Mouse (Mus musculus): ENCODE data around the gene L3mbtl3.

The L3mbtl3 gene

DNA sequence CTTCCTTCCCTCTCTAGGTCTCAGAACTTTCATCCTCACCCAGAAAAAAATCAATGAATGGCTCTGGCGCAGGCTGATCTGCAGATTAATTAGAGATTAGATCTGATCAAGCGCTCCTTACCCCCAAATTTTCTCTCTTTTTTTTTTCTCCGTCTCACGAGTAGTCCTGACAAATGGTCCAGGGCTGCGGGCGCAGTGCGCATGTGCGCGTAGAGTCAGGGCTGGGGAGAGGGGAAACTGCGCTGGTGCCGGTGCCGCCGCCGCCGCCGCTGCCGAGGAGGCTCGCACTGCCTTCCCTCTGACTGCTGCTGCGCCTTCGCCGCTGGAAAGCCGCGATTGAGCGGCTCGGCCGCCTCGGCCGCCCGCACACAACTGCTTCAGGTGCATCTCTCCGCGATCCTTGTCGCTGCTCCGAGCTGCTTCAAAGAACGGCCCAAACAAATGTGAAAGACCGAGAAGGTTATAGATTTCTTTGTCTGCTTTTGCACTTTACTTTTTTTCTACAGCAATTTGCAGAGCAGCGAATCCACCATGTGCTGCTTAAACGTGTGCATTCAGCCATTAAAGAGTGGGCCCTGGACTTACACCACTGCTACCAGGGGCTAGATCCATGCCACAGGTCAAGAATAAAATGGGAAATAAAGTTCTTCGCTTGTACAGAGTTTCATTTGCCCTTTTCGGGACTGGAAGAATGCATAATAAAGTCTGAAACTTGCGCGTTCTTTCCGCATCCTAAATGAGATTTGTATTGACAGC lies at the start of gene L3mbtl3:
L3mbtl3 (minus strand) TSS at position 182 of the 756 bp plus-strand sequence.
- DNase-seq (ENCODE audit: low read depth, low spot score), result peak; percentile 67

DNA sequence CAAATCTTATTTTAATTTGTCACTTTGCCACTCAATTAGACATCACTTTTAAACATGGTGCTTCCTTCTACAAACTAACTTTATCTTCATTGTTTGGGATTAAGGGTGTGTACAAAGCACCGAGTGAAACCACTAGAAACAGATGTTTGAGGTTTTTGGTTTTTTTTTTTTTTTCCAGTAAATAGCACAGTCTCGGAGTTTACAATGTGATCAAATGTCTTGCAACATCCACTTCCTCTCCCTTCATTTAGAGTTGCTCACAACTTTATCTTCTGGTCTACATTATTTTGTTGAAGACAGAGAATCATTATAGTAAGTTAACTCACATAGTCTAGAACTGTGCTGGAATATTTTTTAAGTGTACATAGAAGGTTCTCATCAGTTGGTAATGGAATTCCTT lies 45.4 kb upstream of the L3mbtl3 start:
- no peak for DNase-seq (ENCODE audit: low read depth, low spot score)

DNA sequence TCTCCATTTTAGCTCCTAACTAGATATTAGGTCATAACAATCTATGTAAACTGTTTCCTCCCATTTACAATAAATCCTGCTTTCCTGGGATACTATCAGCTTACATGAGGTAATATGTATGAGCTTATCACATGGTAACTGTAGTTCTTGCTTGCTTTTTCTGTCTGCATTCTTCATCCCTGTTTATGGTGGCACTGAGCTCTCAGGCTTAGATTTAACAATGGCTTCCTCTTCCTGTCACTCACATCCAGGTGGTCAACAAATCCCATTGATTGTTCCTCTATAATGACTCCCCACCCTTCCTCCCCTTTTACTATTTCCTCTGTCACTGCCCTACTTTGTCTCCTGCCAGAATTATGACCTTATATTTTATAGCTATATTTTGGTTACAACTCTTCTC lies 12.9 kb upstream of the L3mbtl3 start:
- no peak for DNase-seq (ENCODE audit: low read depth, low spot score)

DNA sequence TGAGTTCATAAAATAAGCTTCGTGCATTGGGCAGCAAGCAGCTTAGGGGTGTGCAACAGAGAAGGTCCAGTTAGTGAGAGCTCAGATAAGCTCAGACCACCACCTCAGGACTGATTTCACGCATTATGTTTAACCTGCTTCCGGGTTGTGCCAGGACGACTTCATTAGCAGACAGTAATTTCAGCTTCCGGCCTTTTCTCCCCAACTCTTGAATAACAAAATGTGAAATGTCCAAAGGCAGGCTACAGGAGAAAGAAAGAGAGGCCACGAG lies 1.5 kb upstream of the L3mbtl3 start:
- DNase-seq (ENCODE audit: low read depth, low spot score), result no peak

DNA sequence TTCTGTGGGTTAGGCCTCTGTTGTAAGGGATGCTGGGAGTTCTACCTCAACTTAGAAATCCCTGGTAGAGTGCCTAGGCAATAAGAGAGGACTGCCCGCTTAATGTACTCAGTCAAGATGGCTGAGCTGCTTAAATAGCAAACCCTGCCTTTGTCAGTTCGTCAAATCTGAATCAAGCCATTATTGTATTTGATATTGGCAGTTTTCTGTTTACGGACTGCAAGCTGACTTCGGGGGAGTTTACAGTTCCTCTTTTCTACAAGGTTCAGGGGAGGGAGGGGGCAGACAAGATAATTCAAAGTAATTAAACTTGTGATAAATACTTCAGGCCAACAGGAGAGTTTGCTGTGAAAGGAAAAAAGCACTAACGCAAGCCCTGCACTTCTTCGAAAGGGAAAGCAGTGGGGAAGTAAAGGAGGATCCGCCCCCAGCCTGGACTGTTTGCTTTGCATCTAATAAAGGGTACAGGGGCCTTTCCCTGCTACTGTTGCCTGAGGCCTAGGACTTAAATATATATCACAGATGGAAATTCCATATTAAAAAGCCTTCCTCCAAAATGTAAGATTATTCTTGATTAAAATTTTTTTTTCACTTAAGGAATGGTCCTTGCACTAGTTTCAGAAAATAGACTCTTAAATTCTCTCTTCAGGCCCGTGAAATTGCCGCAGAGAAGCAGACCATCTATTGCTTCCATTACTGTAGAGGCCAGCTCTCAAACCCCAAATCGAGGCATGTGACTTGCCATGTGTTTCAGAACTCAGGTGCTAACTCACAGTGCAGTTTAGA lies 968 bp upstream of the L3mbtl3 start:
- DNase-seq (ENCODE audit: low read depth, low spot score), result no peak

DNA sequence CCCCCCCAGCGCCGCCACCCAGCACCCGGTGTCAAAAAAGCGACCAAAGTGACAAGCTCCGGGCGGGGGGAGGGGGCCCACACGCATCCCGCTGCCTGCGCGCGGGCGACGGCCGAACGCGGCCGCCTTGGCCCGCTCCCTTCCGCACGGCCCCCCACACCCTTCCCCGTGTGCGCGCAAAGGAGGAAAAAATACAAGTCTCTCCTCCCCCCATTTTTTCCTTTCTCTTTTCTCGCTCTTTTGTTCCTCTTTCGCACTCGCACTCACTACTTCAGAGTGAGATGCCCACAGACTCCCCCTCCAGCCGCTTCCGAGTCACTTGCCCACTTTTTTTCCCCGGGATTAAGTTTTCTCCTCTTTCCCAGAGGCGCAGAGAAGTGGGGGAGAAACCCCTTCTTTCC lies 420 bp downstream of the L3mbtl3 start:
- DNase-seq (ENCODE audit: low read depth, low spot score), result no peak

DNA sequence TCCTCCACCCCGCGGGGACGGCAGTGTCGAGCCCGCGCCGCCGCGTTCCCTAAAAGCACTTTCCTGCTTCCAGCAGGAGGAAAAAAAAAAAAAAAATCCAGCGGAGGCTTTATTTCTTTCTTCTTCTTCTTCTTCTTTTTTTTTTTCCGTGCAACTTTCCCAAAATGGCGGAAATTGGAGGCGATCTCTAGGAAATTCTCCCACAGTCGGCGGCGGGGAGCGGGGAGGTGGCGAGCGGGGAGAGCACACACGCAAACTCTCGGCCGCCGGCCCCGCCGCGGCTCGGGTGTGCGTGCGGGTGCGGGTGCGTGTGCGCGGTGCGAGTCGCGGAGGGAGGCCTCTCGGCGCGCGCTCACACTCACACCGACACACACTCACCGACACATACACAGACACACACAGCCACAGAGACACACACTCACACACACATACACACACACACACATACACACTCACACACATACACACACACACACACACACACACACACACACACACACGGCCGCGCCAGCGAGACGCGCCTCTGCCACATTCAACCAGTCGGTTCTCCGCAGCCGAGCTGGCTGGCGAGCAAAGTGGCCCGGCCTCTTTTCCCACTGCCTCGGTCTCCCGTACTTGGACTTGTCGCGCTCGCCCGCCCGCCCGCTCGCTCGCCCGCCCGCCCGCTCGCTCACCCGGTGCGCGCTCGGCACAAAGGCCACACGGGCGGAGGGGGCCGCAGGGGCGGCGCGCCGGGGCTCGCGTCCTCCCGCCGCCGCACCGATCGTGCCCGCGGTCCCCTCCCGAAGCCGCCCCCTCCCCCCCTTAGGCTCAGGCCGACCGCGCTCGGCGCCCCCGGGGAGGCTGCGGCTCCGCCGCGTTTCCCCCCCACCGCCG lies 1.1 kb downstream of the L3mbtl3 start:
- DNase-seq (ENCODE audit: low read depth, low spot score), result peak; percentile 31

DNA sequence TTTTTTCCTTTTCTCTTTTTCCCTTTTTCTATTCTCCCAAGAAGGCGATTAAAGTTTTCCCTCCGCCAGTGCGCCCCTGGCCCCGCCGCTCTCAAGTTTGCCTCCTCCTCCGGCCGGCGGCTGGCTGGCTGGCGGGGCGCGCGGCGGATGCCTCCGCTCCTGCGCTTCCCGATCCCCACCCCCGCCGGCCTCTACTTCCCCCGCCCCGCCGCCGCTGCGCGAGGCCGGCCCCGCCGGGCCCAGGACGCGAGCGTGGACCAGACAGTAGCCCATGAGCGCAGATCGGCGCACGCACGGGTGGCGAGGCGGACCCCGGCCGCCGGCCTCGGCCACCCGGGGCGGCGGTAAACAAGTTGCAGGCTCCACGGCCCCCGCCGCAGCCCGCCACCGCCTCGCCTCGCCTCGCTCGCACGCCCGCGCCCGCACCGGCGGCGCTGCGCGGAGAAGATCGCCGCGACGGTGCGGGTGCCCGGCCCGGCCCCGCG lies 1.8 kb downstream of the L3mbtl3 start:
- DNase-seq (ENCODE audit: low read depth, low spot score), result no peak

DNA sequence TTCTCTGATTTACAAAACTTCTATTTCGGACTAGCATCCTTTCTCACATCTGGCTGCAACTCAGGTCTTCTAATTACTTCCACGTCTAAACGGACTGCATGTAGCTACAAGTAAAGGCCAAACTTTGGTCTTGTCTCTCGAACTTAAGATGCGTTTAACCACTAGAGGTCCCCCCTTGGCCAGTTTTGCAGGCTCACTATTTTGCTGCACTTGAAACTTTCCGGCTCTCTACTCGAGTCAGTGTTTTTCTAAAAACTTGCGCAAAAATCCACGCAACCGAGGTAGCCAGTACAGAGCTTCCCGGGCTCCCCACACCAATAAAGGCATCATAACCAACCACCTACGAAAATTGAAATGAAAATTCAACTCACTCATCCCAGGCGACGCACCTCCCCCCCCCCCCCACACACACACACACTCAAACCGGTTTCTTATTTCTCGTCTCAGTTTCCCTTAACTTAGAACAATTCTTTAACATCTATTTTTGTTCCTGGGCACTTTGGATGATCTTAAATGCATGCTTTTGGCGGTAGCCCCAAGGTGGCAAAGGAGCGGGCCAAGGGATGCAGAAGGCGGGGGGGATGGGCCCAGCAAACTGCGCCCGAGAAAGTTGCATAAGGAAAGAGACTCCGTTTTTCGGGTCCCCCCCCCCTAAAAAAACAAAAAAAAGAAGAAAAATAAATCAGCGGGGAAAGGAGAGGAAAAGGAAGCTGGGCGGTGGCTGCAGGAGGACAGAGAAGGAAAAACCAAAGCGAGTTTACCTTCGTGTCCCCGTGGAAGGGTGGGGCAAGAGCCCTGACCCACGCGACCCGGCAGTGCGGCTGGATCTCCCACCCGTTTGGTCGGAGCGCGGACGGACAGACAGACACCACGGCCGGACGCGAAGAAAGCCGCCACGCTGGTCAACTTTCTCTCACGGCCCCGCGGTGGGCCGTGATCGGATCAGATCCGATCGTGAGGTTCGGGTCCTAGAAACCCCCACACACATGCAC lies 2.5 kb downstream of the L3mbtl3 start:
- peak; percentile 46 for DNase-seq (ENCODE audit: low read depth, low spot score)

DNA sequence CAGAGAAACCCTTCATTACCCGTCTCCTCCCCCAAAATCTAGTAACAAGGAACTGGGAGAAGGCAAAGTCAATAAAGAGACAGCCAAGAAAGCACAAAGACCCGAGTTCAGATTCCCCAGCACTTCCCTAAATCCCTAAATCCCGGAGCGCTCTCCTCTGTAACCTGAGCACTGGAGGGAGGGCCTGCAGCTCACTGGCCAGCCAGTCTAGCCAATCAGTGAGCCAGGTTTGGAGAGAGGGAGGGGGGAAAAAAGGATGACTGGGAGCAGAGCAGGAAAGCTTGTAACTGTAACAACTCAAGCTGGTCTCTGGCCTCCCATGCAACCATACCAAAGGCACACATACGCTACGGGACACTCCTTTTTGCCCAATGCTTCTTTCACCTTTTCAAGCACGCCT lies 4.4 kb downstream of the L3mbtl3 start:
- DNase-seq (ENCODE audit: low read depth, low spot score), result no peak

DNA sequence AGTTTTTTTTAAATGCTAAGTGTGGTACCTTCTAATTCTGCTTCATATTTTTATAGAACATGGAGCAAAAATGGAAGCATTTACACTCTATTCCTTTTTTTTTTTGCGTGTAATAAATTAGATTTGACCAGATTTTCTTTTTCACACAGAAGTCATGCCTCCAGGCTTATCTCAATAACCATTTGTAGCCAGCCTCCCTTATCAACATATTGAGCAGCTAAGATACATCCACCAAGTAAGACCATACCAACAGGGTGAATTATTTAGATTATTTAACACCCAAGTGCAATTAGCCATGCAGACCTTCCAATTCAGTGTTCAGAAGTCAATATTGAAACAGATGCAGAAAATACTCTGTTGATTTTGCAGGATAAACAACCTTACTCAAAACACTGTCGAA lies 10.8 kb downstream of the L3mbtl3 start:
- no peak for DNase-seq (ENCODE audit: low read depth, low spot score)

DNA sequence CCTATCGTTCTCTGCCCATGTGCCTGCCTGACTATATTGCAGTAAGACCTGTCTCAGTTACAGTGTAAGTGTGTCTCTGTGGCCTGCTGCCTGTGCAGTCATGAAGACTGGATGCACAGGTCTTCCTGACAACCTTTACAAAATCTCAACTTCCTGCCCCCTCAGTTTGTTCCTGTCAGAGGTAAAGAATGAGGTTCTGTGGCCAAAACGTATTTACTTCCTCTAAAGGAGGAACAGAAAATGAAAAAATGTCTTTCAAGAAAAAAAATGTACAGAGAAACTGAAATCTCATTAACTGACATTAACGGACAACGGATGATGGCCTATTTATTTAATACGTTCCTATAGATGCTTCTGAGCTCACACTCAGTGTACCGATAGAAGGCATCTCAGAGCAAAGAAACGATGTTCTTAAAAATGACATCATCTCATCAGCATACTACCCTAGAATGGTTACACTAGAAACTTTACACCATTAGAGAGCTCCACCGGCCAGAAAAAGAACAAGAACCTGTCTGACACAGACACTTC lies 11.4 kb downstream of the L3mbtl3 start:
- no peak for DNase-seq (ENCODE audit: low read depth, low spot score)

DNA sequence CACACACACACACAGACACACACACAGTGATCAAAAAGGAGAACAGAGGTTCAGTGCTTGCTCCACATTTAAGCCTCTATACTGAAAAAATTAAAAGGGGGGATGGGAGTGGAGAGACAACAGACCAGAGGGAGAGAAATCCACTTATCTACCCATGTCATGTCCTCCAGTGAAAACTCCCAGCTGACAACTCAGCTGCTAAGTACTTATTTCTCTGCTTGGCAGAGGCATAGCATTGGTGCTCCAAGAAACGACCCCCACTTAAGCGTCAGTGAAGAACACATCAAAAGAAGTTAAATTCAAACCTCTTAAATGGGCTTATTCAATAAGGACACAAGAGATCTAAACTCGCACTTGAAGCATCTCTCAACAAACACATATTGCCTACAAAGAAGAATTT lies 12.2 kb downstream of the L3mbtl3 start:
- DNase-seq (ENCODE audit: low read depth, low spot score), result no peak

DNA sequence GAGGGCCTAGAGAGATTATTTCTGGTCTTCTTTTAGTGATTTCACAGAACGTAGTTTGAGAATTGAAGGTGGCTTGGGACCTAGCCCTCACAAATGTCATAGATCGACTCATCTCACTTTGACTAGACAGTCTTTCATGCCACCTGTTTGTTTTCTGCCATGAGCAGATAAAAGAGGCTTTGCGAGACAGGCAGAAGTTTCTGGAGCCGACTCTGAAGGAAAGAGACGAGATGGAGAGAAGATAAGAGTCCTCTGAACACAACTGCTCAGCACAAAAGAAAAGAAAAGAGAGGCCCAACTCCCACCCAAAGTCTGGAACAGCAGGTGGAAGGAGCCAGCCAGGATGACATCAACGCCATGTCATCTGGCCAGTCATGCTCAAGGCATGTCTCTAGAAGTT lies 17.0 kb downstream of the L3mbtl3 start:
- DNase-seq (ENCODE audit: low read depth, low spot score), result no peak

DNA sequence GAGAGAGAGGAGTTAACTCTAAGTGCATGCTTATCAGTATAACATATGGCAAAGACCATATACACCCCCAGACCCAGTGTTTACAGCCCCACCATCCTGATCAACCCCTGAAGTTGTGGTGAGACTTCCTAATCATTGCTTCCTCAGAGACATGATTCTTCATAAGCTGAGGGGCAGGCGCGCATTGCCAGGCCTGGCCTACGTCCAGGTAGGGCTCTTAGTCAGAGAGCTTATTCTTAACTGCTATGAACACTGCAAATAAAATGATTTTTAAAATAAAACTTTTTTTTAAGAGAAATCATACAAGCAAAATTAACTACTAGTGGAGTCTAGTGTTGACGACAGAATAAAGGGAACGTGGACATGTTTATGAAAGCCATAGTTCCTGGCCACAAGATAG lies 17.5 kb downstream of the L3mbtl3 start:
- no peak for DNase-seq (ENCODE audit: low read depth, low spot score)

DNA sequence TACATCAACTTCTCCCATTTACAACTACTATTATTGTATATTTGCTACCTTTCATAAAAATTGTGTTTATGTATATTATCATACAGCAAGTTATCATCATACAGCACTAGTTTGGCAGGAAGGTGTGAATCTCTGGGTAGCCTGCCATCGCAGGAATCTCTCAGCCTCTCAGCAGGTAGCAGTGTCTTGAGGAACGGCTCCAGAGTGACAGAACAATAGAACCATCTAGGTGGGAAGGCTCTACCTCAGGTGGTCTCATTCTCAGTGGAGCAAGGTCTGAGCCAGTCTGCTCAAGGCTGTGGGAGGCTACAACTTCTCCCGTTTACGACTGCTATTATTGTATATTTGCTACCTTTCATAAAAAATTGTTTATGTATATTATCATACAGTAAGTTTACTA lies 22.0 kb downstream of the L3mbtl3 start:
- no peak for DNase-seq (ENCODE audit: low read depth, low spot score)

DNA sequence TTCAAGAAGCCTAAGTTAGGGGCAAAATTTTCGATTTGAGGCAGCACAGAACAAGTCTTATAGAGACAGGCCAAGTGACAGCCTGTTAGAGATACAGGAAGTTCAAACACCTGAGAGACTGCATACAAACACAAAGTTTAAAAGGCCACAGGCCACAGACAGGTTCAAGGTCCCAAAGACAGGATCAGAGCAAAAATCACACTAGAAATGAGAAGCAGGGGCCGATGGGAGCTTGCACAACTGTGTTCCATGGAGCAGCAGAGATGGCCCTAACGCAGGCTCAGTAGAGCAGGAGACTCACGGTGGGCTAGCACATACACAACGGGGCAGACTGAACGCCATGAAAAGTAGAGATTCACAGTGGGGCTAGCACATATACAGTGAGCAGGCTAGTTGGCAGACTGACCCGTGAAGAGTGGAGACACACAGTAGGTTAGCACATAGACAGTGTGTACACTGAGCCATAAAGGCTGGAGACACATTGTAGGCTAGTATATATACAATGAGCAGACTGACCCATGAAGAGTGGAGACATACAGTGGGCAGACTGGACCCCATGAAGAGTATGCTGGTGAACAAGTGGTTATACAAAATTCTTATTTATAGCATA lies 24.5 kb downstream of the L3mbtl3 start:
- DNase-seq (ENCODE audit: low read depth, low spot score), result no peak

DNA sequence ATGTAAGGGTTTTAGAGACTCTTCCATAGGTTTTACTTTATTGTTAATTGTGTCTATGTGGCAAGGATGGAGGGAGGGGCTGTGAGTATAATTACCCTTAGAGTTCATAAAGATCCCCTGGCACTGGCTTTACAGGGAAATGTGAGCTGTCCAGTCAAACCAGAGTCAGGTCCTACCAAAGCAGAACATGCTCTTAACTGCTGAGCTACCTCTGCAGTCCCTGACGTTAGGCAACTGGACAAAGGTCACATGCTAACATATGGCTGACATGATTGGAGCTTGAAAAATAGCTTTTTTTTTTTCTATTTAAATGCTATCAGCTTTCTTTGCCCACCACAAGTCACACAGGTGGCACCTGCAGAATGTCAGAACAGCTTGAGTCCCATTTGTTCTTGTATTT lies 25.6 kb downstream of the L3mbtl3 start:
- no peak for DNase-seq (ENCODE audit: low read depth, low spot score)

DNA sequence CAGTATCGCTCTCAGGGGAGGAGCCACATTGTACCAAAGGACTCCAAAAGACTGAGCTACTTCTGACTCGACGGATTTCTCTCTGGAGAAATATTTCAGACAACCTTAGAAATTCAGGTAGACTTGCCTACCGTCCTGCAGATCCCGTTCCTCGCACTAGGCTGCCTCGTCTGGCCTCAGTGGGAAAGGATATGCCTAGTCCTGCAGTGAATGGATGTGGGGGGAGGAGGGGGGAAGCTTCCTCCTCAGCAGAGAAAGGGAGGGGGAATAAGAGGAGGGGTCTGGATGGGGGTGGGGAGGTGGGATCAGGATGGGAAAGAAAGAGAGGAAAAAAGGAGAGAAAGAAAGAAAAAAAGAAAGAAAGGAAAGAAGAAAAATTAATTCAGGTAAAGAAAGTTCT lies 28.2 kb downstream of the L3mbtl3 start:
- no peak for DNase-seq (ENCODE audit: low read depth, low spot score)

DNA sequence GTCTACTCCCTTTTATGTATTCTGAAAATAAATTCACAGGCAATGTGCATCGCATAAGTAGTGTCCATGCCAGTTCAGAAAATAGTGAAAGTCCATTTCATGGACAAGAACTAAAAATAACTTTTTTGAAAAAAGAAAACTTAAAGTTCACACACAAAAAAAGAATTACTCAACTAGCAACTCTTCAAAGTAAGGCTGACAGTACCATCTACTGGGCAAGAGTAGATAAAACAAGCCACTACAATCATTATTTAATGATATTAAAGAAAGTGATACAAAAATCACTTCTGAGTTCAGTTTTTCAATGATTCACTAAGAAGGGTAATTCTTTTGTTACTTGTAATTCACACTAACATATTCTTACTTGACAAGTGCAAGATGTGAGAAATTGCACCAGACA lies 29.9 kb downstream of the L3mbtl3 start:
- no peak for DNase-seq (ENCODE audit: low read depth, low spot score)

Data from retina, postnatal 7 days (tissue).